Mouse (Mus musculus): Measurements from ENCODE around the gene Mcts2. TPM values are rescaled to one million over a fixed set of nuclear protein-coding genes. Genes with fewer than 3 reads are reported as not detected.

Gene Mcts2
- polyA plus RNA-seq, 1 experiment from 2014 or later = 30.0 TPM

DNA sequence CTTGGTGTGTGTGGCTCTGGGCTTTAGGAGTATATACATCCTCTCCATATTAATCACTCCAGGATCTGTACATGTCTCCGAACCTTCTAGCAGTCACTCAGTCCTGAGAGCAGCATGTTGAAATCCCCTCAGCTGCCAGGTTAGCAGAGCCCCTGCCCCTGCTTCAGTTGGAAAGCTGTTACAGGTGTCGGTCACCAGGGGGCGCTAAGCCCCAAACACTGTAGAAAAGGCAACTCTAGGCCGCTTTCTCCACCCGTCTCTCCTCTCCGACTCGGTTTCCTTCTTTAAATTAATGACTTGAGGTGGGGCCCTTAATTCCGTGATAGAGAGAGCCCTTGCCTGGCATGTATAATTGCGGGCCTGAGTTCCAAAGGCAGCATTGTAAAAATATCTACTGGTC, 6.4 kb downstream of the Mcts2 start:
- peaks cover 78% of the 10 kb centered on the region for H3K36me3 ChIP-seq
- WGBS = 22% methylated on average over 9 of the region's 9 CpGs
- H3K4me2 ChIP-seq (replicated peaks) = peak overlapping the region; percentile 52
- H3K4me3 ChIP-seq = 0 out of 2 replicates have a peak overlapping the region, but pooled peaks have one; percentile 19
- H3K27ac ChIP-seq = peak overlapping the region; percentile 39; the same call in 1 of the 2 replicates
- 0 out of 2 replicates have a peak, but pooled peaks have one; percentile 20 for ATAC-seq (ENCODE audit: low FRiP score, low read depth)
- no peaks in the 10 kb centered on the region for H3K9me3 ChIP-seq
- peaks cover 16% of the 10 kb centered on the region for H3K4me1 ChIP-seq
- H3K27me3 ChIP-seq = no peaks in the 10 kb centered on the region
- peak overlapping the region; percentile 52 for H3K9ac ChIP-seq

- Histone ChIP-seq H3K4me3 (0 out of 2 replicates have a peak overlapping the region, but pooled peaks have one; percentile 19), H3K27ac (peak overlapping the region; percentile 39), H3K9ac (peak overlapping the region; percentile 52), H3K36me3 (peaks cover 78% of the 10 kb centered on the region), H3K4me1 (peaks cover 16% of the 10 kb centered on the region), H3K27me3 (no peaks in the 10 kb centered on the region), H3K9me3 (no peaks in the 10 kb centered on the region), H3K4me2 (replicated peaks) (peak overlapping the region; percentile 52)
- 81% methylated on average over 13 of the region's 13 CpGs for WGBS
- ATAC-seq (ENCODE audit: low FRiP score, low read depth) = no peak
These were observed 6.9 kb downstream of the Mcts2 start for GRCm38 (mm10) chr2:152693735-152694134.

DNA sequence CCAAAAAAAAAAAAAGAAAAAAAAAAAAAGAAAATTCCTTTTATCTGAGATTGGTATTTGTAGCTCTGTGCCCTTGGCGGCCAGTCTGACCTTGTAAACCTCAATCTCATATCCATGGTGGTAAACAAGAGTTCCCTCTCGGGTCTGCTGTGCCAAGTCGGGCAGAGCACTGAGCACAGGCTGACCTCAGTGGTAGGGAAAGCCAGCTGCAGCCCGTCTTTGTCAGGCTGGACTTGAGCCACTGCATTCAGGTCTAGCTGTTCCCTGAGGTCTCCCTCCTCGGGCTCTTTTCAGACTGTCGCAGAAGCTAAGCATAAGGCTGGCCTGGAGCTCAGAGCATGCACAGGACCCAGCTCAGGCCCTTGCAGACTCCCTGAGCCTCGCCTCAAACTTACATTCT, 7.9 kb downstream of the Mcts2 start:
- no peak for ATAC-seq (ENCODE audit: low FRiP score, low read depth)
- Histone ChIP-seq H3K4me3 (no peak overlapping the region), H3K27me3 (no peaks in the 10 kb centered on the region), H3K9ac (no peak overlapping the region), H3K27ac (no peak overlapping the region), H3K4me2 (replicated peaks) (no peak overlapping the region), H3K36me3 (peaks cover 78% of the 10 kb centered on the region), H3K9me3 (no peaks in the 10 kb centered on the region), H3K4me1 (peaks cover 16% of the 10 kb centered on the region)
- WGBS = 81% methylated on average over 7 of the region's 7 CpGs

DNA sequence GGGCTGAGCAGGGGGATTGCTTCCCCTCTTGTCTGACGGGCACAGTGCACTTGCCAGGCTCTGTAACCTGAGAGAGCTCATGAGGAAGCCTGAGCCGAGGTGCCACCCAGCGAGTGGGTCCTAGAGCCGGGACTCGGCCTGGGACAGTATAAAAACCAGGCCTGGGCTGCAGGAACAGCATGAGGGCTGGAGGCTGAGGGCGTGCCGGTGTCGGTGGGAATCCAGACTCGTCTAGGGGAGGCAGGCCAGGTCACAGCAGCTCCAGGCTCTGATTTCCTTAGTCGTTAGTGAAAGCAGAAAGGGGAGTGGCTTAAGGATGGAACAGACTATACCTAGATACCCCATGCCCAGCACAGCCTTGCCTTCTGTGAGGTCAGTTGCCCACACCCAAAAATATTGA, 9.2 kb downstream of the Mcts2 start:
- H3K4me1 ChIP-seq = peaks cover 16% of the 10 kb centered on the region
- H3K36me3 ChIP-seq = peaks cover 78% of the 10 kb centered on the region
- 43% methylated on average over 10 of the region's 10 CpGs for whole genome bisulfite sequencing
- H3K27me3 ChIP-seq = no peaks in the 10 kb centered on the region
- peak overlapping the region; percentile 69; the same call in 1 of the 2 replicates for H3K27ac ChIP-seq
- no peaks in the 10 kb centered on the region for H3K9me3 ChIP-seq
- peak; percentile 2; the same call in 1 of the 2 replicates for ATAC-seq (ENCODE audit: low FRiP score, low read depth)
- no peak overlapping the region for H3K4me3 ChIP-seq
- H3K4me2 ChIP-seq (replicated peaks) = no peak overlapping the region
- peak overlapping the region; percentile 70; the same call in 1 of the 2 replicates for H3K9ac ChIP-seq

DNA sequence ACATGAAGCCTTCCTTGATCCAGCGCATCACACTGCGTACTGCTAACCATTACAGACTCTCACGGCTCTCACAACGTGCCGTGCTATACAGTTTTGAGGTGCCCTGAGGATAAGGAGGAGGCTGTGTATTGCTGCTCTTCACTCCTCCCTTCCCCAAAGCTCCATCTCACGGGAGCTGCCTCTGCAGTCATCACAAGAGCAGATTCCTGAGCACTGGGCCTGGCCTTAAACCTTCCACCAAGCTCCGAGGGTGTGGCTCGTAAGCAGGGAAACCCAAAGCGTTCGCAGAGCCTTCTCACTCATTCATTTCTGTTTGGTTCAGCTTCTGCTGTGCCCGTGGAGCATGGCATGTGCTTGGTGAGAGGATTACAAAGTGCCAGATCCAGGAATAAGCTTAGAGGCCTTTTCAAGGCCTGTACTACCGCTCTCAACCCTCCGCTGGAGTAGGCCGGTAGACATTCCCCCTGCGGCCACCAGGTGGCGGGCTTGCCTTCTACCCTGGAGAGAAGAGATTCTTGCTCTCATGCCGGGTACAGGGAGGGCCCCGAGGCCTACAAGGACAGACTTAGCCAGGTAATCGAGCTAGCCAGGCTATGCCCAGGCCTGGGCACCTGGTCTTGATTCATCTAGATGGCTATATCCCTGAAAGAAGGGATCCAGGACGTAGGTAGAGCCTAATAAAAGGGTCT, 9.8 kb downstream of the Mcts2 start:
- H3K4me3 ChIP-seq = peak overlapping the region; percentile 1; the same call in 1 of the 2 replicates
- peak; percentile 75 for ATAC-seq (ENCODE audit: low FRiP score, low read depth)
- H3K27me3 ChIP-seq = no peaks in the 10 kb centered on the region
- WGBS = 41% methylated on average over 20 of the region's 20 CpGs
- H3K9ac ChIP-seq = peak overlapping the region; percentile 70
- H3K36me3 ChIP-seq = peaks cover 79% of the 10 kb centered on the region
- H3K4me1 ChIP-seq = peaks cover 16% of the 10 kb centered on the region
- H3K4me2 ChIP-seq (replicated peaks) = no peak overlapping the region
- peak overlapping the region; percentile 69 for H3K27ac ChIP-seq
- no peaks in the 10 kb centered on the region for H3K9me3 ChIP-seq

DNA sequence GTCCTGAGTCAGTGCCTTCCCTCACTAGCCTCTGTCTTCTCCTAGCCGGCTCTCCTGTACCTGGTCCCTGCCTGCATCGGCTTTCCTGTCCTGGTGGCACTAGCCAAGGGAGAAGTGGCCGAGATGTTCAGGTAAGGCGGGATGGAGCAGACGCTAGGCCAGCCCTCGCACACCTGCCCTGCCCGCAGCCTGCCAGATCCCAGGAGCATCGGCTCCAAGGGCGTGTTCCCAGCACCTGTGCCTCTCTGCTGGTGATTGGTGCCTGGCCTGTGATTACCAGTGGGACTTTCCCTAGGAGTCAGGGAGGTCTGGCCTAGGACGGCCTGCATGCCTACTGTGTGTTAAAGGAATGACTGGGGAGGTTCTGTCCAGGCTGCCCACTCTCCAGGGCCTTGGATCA, 13.3 kb downstream of the Mcts2 start:
- no peak overlapping the region for H3K9ac ChIP-seq
- no peak overlapping the region for H3K27ac ChIP-seq
- no peak overlapping the region for H3K4me2 ChIP-seq (replicated peaks)
- ATAC-seq (ENCODE audit: low FRiP score, low read depth) = no peak
- no peaks in the 10 kb centered on the region for H3K9me3 ChIP-seq
- 88% methylated on average over 10 of the region's 10 CpGs for WGBS
- no peaks in the 10 kb centered on the region for H3K27me3 ChIP-seq
- H3K4me1 ChIP-seq = peaks cover 20% of the 10 kb centered on the region
- no peak overlapping the region for H3K4me3 ChIP-seq
- H3K36me3 ChIP-seq = peaks cover 98% of the 10 kb centered on the region

- Histone ChIP-seq H3K27me3 (no peaks in the 10 kb centered on the region), H3K27ac (no peak overlapping the region), H3K4me2 (replicated peaks) (no peak overlapping the region), H3K36me3 (peaks cover 98% of the 10 kb centered on the region), H3K9me3 (no peaks in the 10 kb centered on the region), H3K9ac (no peak overlapping the region), H3K4me3 (no peak overlapping the region), H3K4me1 (peaks cover 26% of the 10 kb centered on the region)
- no peak for ATAC-seq (ENCODE audit: low FRiP score, low read depth)
- WGBS = 81% methylated on average over 8 of the region's 8 CpGs
These were observed 13.9 kb downstream of the Mcts2 start for GRCm38 (mm10) chr2:152700725-152701124.

DNA sequence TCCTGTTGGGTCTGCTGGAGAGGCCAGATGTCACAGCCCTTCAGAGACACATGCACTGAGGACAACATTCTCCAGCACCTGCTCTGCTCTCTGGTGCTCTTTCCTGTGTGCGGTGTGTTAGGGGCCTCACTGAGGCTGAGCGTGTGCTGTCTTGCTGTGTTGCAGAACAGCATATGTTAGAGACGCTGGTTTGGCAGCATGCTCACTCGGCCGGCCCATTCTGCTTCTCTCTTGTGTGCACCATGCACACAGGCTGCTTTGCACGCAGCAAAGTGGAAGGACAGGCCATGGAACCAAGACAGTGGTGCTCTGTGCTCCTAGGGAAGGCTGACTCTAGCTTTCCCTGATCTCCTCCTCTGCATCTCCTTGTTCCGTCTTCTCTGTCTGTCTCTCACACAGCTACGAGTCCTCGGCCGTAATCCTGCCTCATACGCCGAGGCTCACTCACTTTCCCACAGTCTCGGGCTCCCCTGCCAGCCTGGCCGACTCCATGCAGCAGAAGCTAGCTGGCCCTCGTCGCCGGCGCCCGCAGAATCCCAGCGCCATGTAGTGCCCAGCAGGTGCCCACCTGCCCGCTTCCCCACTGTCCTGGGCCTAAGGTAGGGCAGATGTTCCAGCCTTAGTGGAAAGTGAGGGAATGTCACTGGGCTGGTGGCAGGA, 16.9 kb downstream of the Mcts2 start:
- H3K4me2 ChIP-seq (replicated peaks) = no peak overlapping the region
- H3K9ac ChIP-seq = no peak overlapping the region
- H3K4me3 ChIP-seq = no peak overlapping the region
- peak overlapping the region; percentile 96 for H3K27ac ChIP-seq
- H3K36me3 ChIP-seq = peaks cover 72% of the 10 kb centered on the region
- WGBS = 87% methylated on average over 21 of the region's 21 CpGs
- no peak for ATAC-seq (ENCODE audit: low FRiP score, low read depth)
- no peaks in the 10 kb centered on the region for H3K27me3 ChIP-seq
- H3K9me3 ChIP-seq = no peaks in the 10 kb centered on the region
- H3K4me1 ChIP-seq = peaks cover 47% of the 10 kb centered on the region

DNA sequence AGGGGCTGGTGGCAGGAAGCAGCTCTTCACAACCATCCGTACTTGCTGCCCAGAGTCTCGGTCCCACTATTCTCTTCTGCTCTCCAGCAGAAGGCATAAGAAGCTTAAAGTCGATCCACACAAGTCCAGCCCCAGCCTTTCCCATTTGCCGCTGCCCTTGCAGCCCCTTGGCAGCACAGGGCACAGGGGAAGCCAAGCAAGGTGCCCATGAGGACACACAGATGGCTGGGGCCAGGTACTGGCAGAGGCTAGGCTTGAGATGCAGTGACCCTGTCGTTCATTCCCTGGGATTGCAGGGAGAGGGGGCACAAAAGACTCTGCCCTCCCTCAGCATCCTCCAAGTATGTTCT, 17.4 kb downstream of the Mcts2 start:
- no peak for ATAC-seq (ENCODE audit: low FRiP score, low read depth)
- Histone ChIP-seq H3K9me3 (no peaks in the 10 kb centered on the region), H3K9ac (peak overlapping the region; percentile 31; the same call in 1 of the 2 replicates), H3K4me2 (replicated peaks) (no peak overlapping the region), H3K4me1 (peaks cover 50% of the 10 kb centered on the region), H3K36me3 (peaks cover 70% of the 10 kb centered on the region), H3K27me3 (no peaks in the 10 kb centered on the region), H3K27ac (peak overlapping the region; percentile 96), H3K4me3 (no peak overlapping the region)
- 84% methylated on average over 5 of the region's 5 CpGs for WGBS

DNA sequence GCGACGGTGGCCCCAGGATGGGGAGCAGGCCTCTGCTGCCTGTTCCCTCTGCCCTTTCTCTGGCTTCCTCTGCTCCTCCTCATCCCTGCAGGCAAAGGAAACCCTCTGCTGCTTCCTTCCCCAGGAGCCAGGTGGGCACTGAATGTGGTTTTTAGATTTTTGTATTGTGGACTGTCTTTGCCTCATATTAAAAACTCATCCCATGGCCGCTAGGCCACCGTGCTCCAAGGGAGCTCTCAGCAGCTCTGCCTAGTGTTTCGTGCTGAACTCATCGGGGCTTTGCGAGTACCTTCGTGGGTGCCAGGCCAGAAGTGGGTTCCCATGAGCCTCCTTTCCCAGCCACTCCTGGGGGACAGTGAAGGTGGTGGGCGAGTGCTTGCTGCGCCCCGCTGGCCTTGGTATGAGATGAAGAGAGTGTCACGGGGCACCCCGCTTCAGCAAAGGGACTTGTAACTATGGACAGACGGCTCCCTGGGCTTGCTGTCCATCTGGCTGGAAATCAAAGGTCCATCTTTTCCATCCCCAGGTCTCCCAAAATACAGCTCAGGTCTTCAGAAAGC, 18.1 kb downstream of the Mcts2 start:
- H3K27me3 ChIP-seq = no peaks in the 10 kb centered on the region
- 84% methylated on average over 14 of the region's 14 CpGs for whole genome bisulfite sequencing
- no peak for ATAC-seq (ENCODE audit: low FRiP score, low read depth)
- H3K9ac ChIP-seq = peak overlapping the region; percentile 43
- H3K4me2 ChIP-seq (replicated peaks) = no peak overlapping the region
- H3K4me3 ChIP-seq = no peak overlapping the region
- peaks cover 64% of the 10 kb centered on the region for H3K36me3 ChIP-seq
- H3K27ac ChIP-seq = peak overlapping the region; percentile 96
- no peaks in the 10 kb centered on the region for H3K9me3 ChIP-seq
- H3K4me1 ChIP-seq = peaks cover 52% of the 10 kb centered on the region

GRCm38 (mm10) chr2:152705993-152706571, 19.2 kb downstream of the Mcts2 start:
- Histone ChIP-seq H3K27me3 (no peaks in the 10 kb centered on the region), H3K27ac (peak overlapping the region; percentile 96), H3K36me3 (peaks cover 53% of the 10 kb centered on the region), H3K4me1 (peaks cover 52% of the 10 kb centered on the region), H3K4me3 (0 out of 2 replicates have a peak overlapping the region, but pooled peaks have one; percentile 9), H3K9me3 (no peaks in the 10 kb centered on the region), H3K4me2 (replicated peaks) (peak overlapping the region; percentile 69), H3K9ac (0 out of 2 replicates have a peak overlapping the region, but pooled peaks have one; percentile 43)
- peak; percentile 84 for ATAC-seq (ENCODE audit: low FRiP score, low read depth)
- WGBS = 18% methylated on average over 22 of the region's 22 CpGs

DNA sequence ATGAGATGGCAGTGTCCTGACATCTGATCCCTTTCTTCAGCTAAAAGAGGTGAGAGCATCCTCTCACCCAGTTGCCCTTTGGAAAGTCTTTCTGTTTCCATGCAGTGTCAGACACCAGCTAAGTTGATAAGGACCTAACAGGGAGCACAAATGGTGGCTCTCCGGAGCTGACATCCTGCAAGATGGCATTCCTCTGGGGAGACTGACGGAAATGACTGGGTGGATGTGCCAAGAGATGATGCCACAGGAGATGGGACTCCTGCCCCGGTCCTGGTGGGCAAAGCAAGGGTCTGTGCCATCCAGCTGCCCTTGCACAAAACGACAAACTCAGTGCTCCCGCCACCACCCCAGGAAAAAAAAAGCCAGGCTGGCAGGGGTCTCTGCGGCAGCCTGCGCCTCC, 20.4 kb downstream of the Mcts2 start:
- Histone ChIP-seq H3K9me3 (no peaks in the 10 kb centered on the region), H3K36me3 (peaks cover 41% of the 10 kb centered on the region), H3K4me2 (replicated peaks) (peak overlapping the region; percentile 69), H3K9ac (peak overlapping the region; percentile 65), H3K4me3 (peak overlapping the region; percentile 35), H3K4me1 (peaks cover 52% of the 10 kb centered on the region), H3K27ac (peak overlapping the region; percentile 96), H3K27me3 (no peaks in the 10 kb centered on the region)
- ATAC-seq (ENCODE audit: low FRiP score, low read depth) = no peak
- 19% methylated on average over 7 of the region's 7 CpGs for WGBS
